Mouse (Mus musculus) heart, embryonic 14.5 days (tissue): ENCODE results near the gene Mrpl17. TPM values are rescaled to one million over a fixed set of nuclear protein-coding genes. Genes with fewer than 3 reads are reported as not detected.

Source experiments
- ATAC-seq: fragments of 200-750 bp; cut with Nextera tagmentation; 2 replicates; pipeline ENCODE4 v1.8.0; 2017; ENCODE audit warnings: low read depth, moderate TSS enrichment; ENCODE audit not compliant: insufficient number of reproducible peaks, insufficient read depth, low FRiP score
- H3K27ac ChIP-seq, 2 experiments: fragments of 200-500 bp in 1 of 2; fragments of 300-500 bp in 1 of 2; sonication (generic) in 1 of 2; replicated peaks in 1 of 2; 2 replicates each; pipeline ENCODE4 v1.5.1; 2012 to 2014; ENCODE audit warnings: low read depth in 2 of 2, low read length in 2 of 2, control low read depth in 1 of 2, mild to moderate bottlenecking in 1 of 2, mixed read lengths in 1 of 2; ENCODE audit not compliant: control insufficient read depth in 1 of 2, insufficient read depth in 1 of 2
- H3K27me3 ChIP-seq: fragments of 300-500 bp; sonication (generic); 2 replicates; pipeline ENCODE4 v1.6.1; 2014; ENCODE audit warnings: mild to moderate bottlenecking, low read length, control low read depth; ENCODE audit not compliant: control insufficient read depth, insufficient read depth
- H3K36me3 ChIP-seq: fragments of 300-500 bp; sonication (generic); 2 replicates; pipeline ENCODE4 v1.6.1; 2014; ENCODE audit warnings: mild to moderate bottlenecking, control low read depth, low read length, mixed read lengths; ENCODE audit not compliant: control insufficient read depth, insufficient read depth
- H3K4me1 ChIP-seq, 2 experiments: fragments of 200-500 bp in 1 of 2; fragments of 300-500 bp in 1 of 2; sonication (generic) in 1 of 2; 2 replicates each; pipeline ENCODE4 v1.6.1; 2012 to 2014; ENCODE audit warnings: low read length in 2 of 2, control low read depth in 1 of 2, mixed read lengths in 1 of 2; ENCODE audit not compliant: control insufficient read depth in 2 of 2, insufficient read depth in 2 of 2
- H3K4me2 ChIP-seq: fragments of 300-500 bp; sonication (generic); 2 replicates; pipeline ENCODE4 v1.6.1; 2014; ENCODE audit warnings: mild to moderate bottlenecking, low read length
- H3K4me3 ChIP-seq, 2 experiments: fragments of 200-500 bp in 1 of 2; fragments of 300-500 bp in 1 of 2; sonication (generic) in 1 of 2; 2 replicates each; pipeline ENCODE4 v1.5.1; 2012 to 2014; ENCODE audit warnings: low read length in 2 of 2, mild to moderate bottlenecking in 2 of 2, control low read depth in 1 of 2, low read depth in 1 of 2, moderate library complexity in 1 of 2; ENCODE audit not compliant: control insufficient read depth in 1 of 2, insufficient read depth in 1 of 2
- H3K9ac ChIP-seq: fragments of 300-500 bp; sonication (generic); 2 replicates; pipeline ENCODE4 v1.6.1; 2014; ENCODE audit warnings: mild to moderate bottlenecking, low read length
- H3K9me3 ChIP-seq: fragments of 300-500 bp; sonication (generic); 2 replicates; pipeline ENCODE4 v1.6.1; 2016; ENCODE audit warnings: low read length, control low read depth; ENCODE audit not compliant: control insufficient read depth
- WGBS: fragments of 180-500 bp; shearing (Covaris S2); extraction: QIAGEN DNeasy Blood & Tissue Kit; methylation state at CpG from one replicate; pipeline ENCODE4 v1.1.7; 2014; 5-methylcytosine and 5-hydroxymethylcytosine counted together
- polyA plus RNA-seq: library from polyadenylated mRNA; unstranded; fragments of >200 nt; fragmentation: Nextera tagmentation; extraction: Ambion mirVana; gene quantifications from 2 replicates; pipeline ENCODE4 v1.2.1, GENCODE M21; 2014

Gene Mrpl17
- polyA plus RNA-seq, 1 experiment from 2014 or later = 233 TPM

GRCm38 (mm10) chr7:105773041-105773440 is 37.9 kb downstream of the Mrpl17 start:
- ATAC-seq = no peak
- no peak overlapping the region for H3K27ac ChIP-seq
- no peak overlapping the region for H3K9ac ChIP-seq
- H3K36me3 ChIP-seq = peaks cover 29% of the 10 kb centered on the region
- WGBS = 75% methylated on average over 5 of the region's 5 CpGs
- H3K27me3 ChIP-seq = no peaks in the 10 kb centered on the region
- H3K4me2 ChIP-seq = no peak overlapping the region
- peaks cover 6 to 15% of the 10 kb centered on the region in 2 experiments; a peak in 3 of 4 replicates for H3K4me1 ChIP-seq
- no peak overlapping the region for H3K4me3 ChIP-seq
- no peaks in the 10 kb centered on the region for H3K9me3 ChIP-seq

GRCm38 (mm10) chr7:105772331-105772730 is 38.6 kb downstream of the Mrpl17 start:
- H3K36me3 ChIP-seq = peaks cover 29% of the 10 kb centered on the region
- no peaks in the 10 kb centered on the region for H3K9me3 ChIP-seq
- WGBS = 91% methylated on average over 15 of the region's 15 CpGs
- no peak overlapping the region for H3K4me3 ChIP-seq
- H3K4me2 ChIP-seq = no peak overlapping the region
- H3K9ac ChIP-seq = no peak overlapping the region
- no peak overlapping the region for H3K27ac ChIP-seq
- no peaks in the 10 kb centered on the region for H3K27me3 ChIP-seq
- H3K4me1 ChIP-seq = peaks cover 5 to 19% of the 10 kb centered on the region in 2 experiments; a peak in 3 of 4 replicates
- no peak for ATAC-seq

- H3K9me3 ChIP-seq = no peaks in the 10 kb centered on the region
- H3K36me3 ChIP-seq = peaks cover 41% of the 10 kb centered on the region
- ATAC-seq = no peak
- no peak overlapping the region for H3K27ac ChIP-seq
- H3K4me2 ChIP-seq = no peak overlapping the region
- H3K4me1 ChIP-seq = peaks cover 5 to 17% of the 10 kb centered on the region in 2 experiments; a peak in 3 of 4 replicates
- 91% methylated on average over 3 of the region's 3 CpGs for WGBS
- H3K4me3 ChIP-seq = no peak overlapping the region
- H3K9ac ChIP-seq = no peak overlapping the region
- no peaks in the 10 kb centered on the region for H3K27me3 ChIP-seq
Measured at GRCm38 (mm10) chr7:105769959-105770358, 40.9 kb downstream of the Mrpl17 start.

GRCm38 (mm10) chr7:105767729-105768165 is 43.2 kb downstream of the Mrpl17 start:
- Histone ChIP-seq H3K4me2 (no peak overlapping the region), H3K4me3 (no peak overlapping the region), H3K9me3 (no peaks in the 10 kb centered on the region), H3K27ac (peak overlapping the region; percentile 14 to 55; a peak in 1 of 4 replicates), H3K36me3 (peaks cover 60% of the 10 kb centered on the region), H3K27me3 (peaks cover 11% of the 10 kb centered on the region), H3K4me1 (peaks cover 3 to 12% of the 10 kb centered on the region in 2 experiments; a peak in 3 of 4 replicates), H3K9ac (no peak overlapping the region)
- ATAC-seq = no peak
- WGBS = 31% methylated on average over 6 of the region's 6 CpGs

- H3K9ac ChIP-seq = no peak overlapping the region
- peaks cover 3 to 12% of the 10 kb centered on the region in 2 experiments; a peak in 3 of 4 replicates for H3K4me1 ChIP-seq
- H3K27me3 ChIP-seq = peaks cover 22% of the 10 kb centered on the region
- no peak overlapping the region for H3K27ac ChIP-seq
- H3K36me3 ChIP-seq = peaks cover 53% of the 10 kb centered on the region
- H3K4me3 ChIP-seq = no peak overlapping the region
- no peak overlapping the region for H3K4me2 ChIP-seq
- no peak for ATAC-seq
- WGBS = 86% methylated on average over 11 of the region's 11 CpGs
- H3K9me3 ChIP-seq = no peaks in the 10 kb centered on the region
Measured at GRCm38 (mm10) chr7:105764331-105764730, 46.6 kb downstream of the Mrpl17 start.

GRCm38 (mm10) chr7:105762517-105763270 is 48.2 kb downstream of the Mrpl17 start:
- Histone ChIP-seq H3K9ac (peak overlapping the region; percentile 34; the same call in 1 of the 2 replicates), H3K4me1 (peaks cover 0 to 7% of the 10 kb centered on the region in 2 experiments; a peak in 1 of 4 replicates), H3K36me3 (peaks cover 69% of the 10 kb centered on the region), H3K4me3 (peak overlapping the region; percentile 24 to 39), H3K27ac (no peak overlapping the region), H3K4me2 (peak overlapping the region; percentile 84), H3K27me3 (peaks cover 22% of the 10 kb centered on the region), H3K9me3 (no peaks in the 10 kb centered on the region)
- 34% methylated on average over 55 of the region's 55 CpGs for WGBS
- no peak for ATAC-seq

- Histone ChIP-seq H3K27me3 (peaks cover 22% of the 10 kb centered on the region), H3K4me1 (peaks cover 0 to 4% of the 10 kb centered on the region in 2 experiments; a peak in 1 of 4 replicates), H3K36me3 (peaks cover 76% of the 10 kb centered on the region), H3K4me2 (peak overlapping the region; percentile 84), H3K27ac (no peak overlapping the region), H3K4me3 (peak overlapping the region; percentile 24 to 39), H3K9me3 (no peaks in the 10 kb centered on the region), H3K9ac (no peak overlapping the region)
- 0 out of 2 replicates have a peak, but pooled peaks have one; percentile 27 for ATAC-seq
- 21% methylated on average over 51 of the region's 51 CpGs for WGBS
Measured at GRCm38 (mm10) chr7:105761813-105762484, 49.0 kb downstream of the Mrpl17 start.
